Mouse (Mus musculus): ENCODE data around the gene Hspb8.

- TF ChIP-seq GATA1 (IDR thresholded peaks at IDR 0.05; ENCODE audit: borderline replicate concordance, low read length) (no peak), CTCF (IDR thresholded peaks at IDR 0.05; ENCODE audit: low read depth, low read length) (no peak)
Observed at GRCm38 (mm10) chr5:116438328-116438727, 15.7 kb upstream of the Hspb8 start.
